Mouse (Mus musculus) heart, embryonic 14.5 days (tissue): ENCODE results near the gene Nlrp4f. TPM values are rescaled to one million over a fixed set of nuclear protein-coding genes. Genes with fewer than 3 reads are reported as not detected.

ENCODE experiments used
- ATAC-seq: fragments of 200-750 bp; cut with Nextera tagmentation; 2 replicates; pipeline ENCODE4 v1.8.0; 2017; ENCODE audit warnings: low read depth, moderate TSS enrichment; ENCODE audit not compliant: insufficient number of reproducible peaks, insufficient read depth, low FRiP score
- H3K27ac ChIP-seq, 2 experiments: fragments of 200-500 bp in 1 of 2; fragments of 300-500 bp in 1 of 2; sonication (generic) in 1 of 2; replicated peaks in 1 of 2; 2 replicates each; pipeline ENCODE4 v1.5.1; 2012 to 2014; ENCODE audit warnings: low read depth in 2 of 2, low read length in 2 of 2, control low read depth in 1 of 2, mild to moderate bottlenecking in 1 of 2, mixed read lengths in 1 of 2; ENCODE audit not compliant: control insufficient read depth in 1 of 2, insufficient read depth in 1 of 2
- H3K27me3 ChIP-seq: fragments of 300-500 bp; sonication (generic); 2 replicates; pipeline ENCODE4 v1.6.1; 2014; ENCODE audit warnings: mild to moderate bottlenecking, low read length, control low read depth; ENCODE audit not compliant: control insufficient read depth, insufficient read depth
- H3K36me3 ChIP-seq: fragments of 300-500 bp; sonication (generic); 2 replicates; pipeline ENCODE4 v1.6.1; 2014; ENCODE audit warnings: mild to moderate bottlenecking, control low read depth, low read length, mixed read lengths; ENCODE audit not compliant: control insufficient read depth, insufficient read depth
- H3K4me1 ChIP-seq, 2 experiments: fragments of 200-500 bp in 1 of 2; fragments of 300-500 bp in 1 of 2; sonication (generic) in 1 of 2; 2 replicates each; pipeline ENCODE4 v1.6.1; 2012 to 2014; ENCODE audit warnings: low read length in 2 of 2, control low read depth in 1 of 2, mixed read lengths in 1 of 2; ENCODE audit not compliant: control insufficient read depth in 2 of 2, insufficient read depth in 2 of 2
- H3K4me2 ChIP-seq: fragments of 300-500 bp; sonication (generic); 2 replicates; pipeline ENCODE4 v1.6.1; 2014; ENCODE audit warnings: mild to moderate bottlenecking, low read length
- H3K4me3 ChIP-seq, 2 experiments: fragments of 200-500 bp in 1 of 2; fragments of 300-500 bp in 1 of 2; sonication (generic) in 1 of 2; 2 replicates each; pipeline ENCODE4 v1.5.1; 2012 to 2014; ENCODE audit warnings: low read length in 2 of 2, mild to moderate bottlenecking in 2 of 2, control low read depth in 1 of 2, low read depth in 1 of 2, moderate library complexity in 1 of 2; ENCODE audit not compliant: control insufficient read depth in 1 of 2, insufficient read depth in 1 of 2
- H3K9ac ChIP-seq: fragments of 300-500 bp; sonication (generic); 2 replicates; pipeline ENCODE4 v1.6.1; 2014; ENCODE audit warnings: mild to moderate bottlenecking, low read length
- H3K9me3 ChIP-seq: fragments of 300-500 bp; sonication (generic); 2 replicates; pipeline ENCODE4 v1.6.1; 2016; ENCODE audit warnings: low read length, control low read depth; ENCODE audit not compliant: control insufficient read depth
- WGBS: fragments of 180-500 bp; shearing (Covaris S2); extraction: QIAGEN DNeasy Blood & Tissue Kit; methylation state at CpG from one replicate; pipeline ENCODE4 v1.1.7; 2014; 5-methylcytosine and 5-hydroxymethylcytosine counted together
- polyA plus RNA-seq: library from polyadenylated mRNA; unstranded; fragments of >200 nt; fragmentation: Nextera tagmentation; extraction: Ambion mirVana; gene quantifications from 2 replicates; pipeline ENCODE4 v1.2.1, GENCODE M21; 2014

The Nlrp4f gene
- polyA plus RNA-seq, 1 experiment from 2014 or later = not detected

GRCm38 (mm10) chr13:65137789-65138188 lies 68.0 kb downstream of the Nlrp4f start, which contains the start of gene Olfr465-ps1:
Olfr465-ps1 (plus strand) TSS chr13:65138089.
- H3K36me3 ChIP-seq = no peaks in the 10 kb centered on the region
- H3K9ac ChIP-seq = no peak within 1 kb of the TSS
- 73% methylated on average over 4 of the region's 4 CpGs for WGBS
- no peak within 1 kb of the TSS for H3K27ac ChIP-seq
- no peaks in the 10 kb centered on the region for H3K27me3 ChIP-seq
- H3K4me3 ChIP-seq = no peak within 1 kb of the TSS
- ATAC-seq = no peak
- no peak within 1 kb of the TSS for H3K4me2 ChIP-seq
- no peaks in the 10 kb centered on the region for H3K9me3 ChIP-seq
- no peaks in the 10 kb centered on the region for H3K4me1 ChIP-seq

Other genes with a start within 250 kb of the Nlrp4f start
- not detected in 2 replicates for gene Spata31d1c, start 172.9 kb downstream of the Nlrp4f start, polyA plus RNA-seq
- gene Prss47, start 153.2 kb downstream of the Nlrp4f start, polyA plus RNA-seq = not detected in 2 replicates
- gene Mfsd14b, start 93.0 kb downstream of the Nlrp4f start, polyA plus RNA-seq = 37.6 and 39.9 TPM in 2 replicates
- not detected in 2 replicates for gene Olfr465-ps1, start 67.9 kb downstream of the Nlrp4f start, polyA plus RNA-seq
- not detected in 2 replicates for gene Olfr466, start 55.7 kb downstream of the Nlrp4f start, polyA plus RNA-seq
- gene Gm10775, start 53.6 kb upstream of the Nlrp4f start, polyA plus RNA-seq = not detected in 2 replicates
- gene Zfp369, start 72.8 kb upstream of the Nlrp4f start, polyA plus RNA-seq = 16.2 and 17.3 TPM in 2 replicates